Mouse (Mus musculus) C2C12 (cell line): Measurements from ENCODE around the gene Ptpn7.

Source experiments
- CTCF ChIP-seq: IDR thresholded peaks from one replicate; pipeline ENCODE4 v1.5.1; 2011; ENCODE audit not compliant: control insufficient read depth, insufficient read depth, insufficient read length
- FOSL1 ChIP-seq: IDR thresholded peaks from one replicate; pipeline ENCODE4 v1.8.0; 2011; ENCODE audit warnings: mild to moderate bottlenecking, low read length; ENCODE audit not compliant: poor library complexity, insufficient read depth, severe bottlenecking
- MYOG ChIP-seq: IDR thresholded peaks from one replicate; pipeline ENCODE4 v1.6.1; 2011; ENCODE audit not compliant: control insufficient read depth, insufficient read length; ENCODE audit errors: extremely low read depth
- USF1 ChIP-seq: IDR thresholded peaks from one replicate; pipeline ENCODE4 v1.6.1; 2011; ENCODE audit warnings: low read depth, mild to moderate bottlenecking, control low read depth, moderate library complexity

- TF ChIP-seq CTCF, result no peak
- TF ChIP-seq USF1, result no peak
- no peak for TF ChIP-seq FOSL1
- TF ChIP-seq MYOG, result no peak
Observed at GRCm38 (mm10) chr1:135182975-135183374, 50.5 kb downstream of the Ptpn7 start.
